Mouse (Mus musculus): ENCODE data around the gene Appl1.

DNA sequence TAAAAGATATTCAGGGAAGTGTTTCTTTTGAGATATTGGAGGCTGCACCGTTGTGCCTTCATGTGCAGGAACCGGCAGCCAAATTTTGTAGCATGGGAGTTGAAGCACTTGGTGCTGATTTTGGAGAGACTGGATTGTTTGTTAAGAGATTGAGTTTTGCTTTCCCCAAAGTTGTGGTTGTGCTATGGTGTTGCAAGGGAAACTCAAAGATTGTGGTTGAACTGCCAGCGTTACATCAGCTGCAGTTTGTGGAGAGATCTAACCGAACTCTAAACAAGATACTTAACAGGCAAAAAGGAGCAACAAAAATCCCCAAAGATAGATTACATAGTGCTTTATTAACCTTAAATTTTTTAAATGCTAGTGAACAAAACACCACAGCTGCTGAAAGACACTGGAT is 35.5 kb downstream of the Appl1 start:
- TF ChIP-seq POLR2A (IDR thresholded peaks at IDR 0.05; ENCODE audit: insufficient read length, low read depth) (no peak), TCF12 (IDR thresholded peaks at IDR 0.05; ENCODE audit: insufficient read depth, poor library complexity, severe bottlenecking) (no peak), CEBPB (IDR thresholded peaks at IDR 0.05; ENCODE audit: insufficient read depth, poor library complexity, severe bottlenecking) (no peak), TCF3 (IDR thresholded peaks at IDR 0.05; ENCODE audit: insufficient read length, low read depth) (no peak), E2F4 (IDR thresholded peaks at IDR 0.05; ENCODE audit: insufficient read depth) (no peak), POLR2AphosphoS2 (IDR thresholded peaks at IDR 0.05; ENCODE audit: insufficient read length, low read depth) (no peak), MYOG (IDR thresholded peaks at IDR 0.05; ENCODE audit: control insufficient read depth in 1 of 3, insufficient read depth in 1 of 3, insufficient read length in 2 of 3, low read depth in 2 of 3) (no peak), REST (IDR thresholded peaks at IDR 0.05; ENCODE audit: insufficient read depth, insufficient read length) (no peak), USF1 (IDR thresholded peaks at IDR 0.05; ENCODE audit: low read depth) (no peak), MAX (IDR thresholded peaks at IDR 0.05; ENCODE audit: low read depth) (no peak), MYOD1 (IDR thresholded peaks at IDR 0.05; ENCODE audit: control insufficient read depth in 1 of 3, insufficient read length in 2 of 3, low read depth in 2 of 3) (no peak), SRF (IDR thresholded peaks at IDR 0.05; ENCODE audit: control insufficient read depth, insufficient read length, low read depth) (no peak)

Data from myocyte (in vitro differentiated cells).